ENCODE assay signal across 1 mouse cellular context in genomic region chr10:77724855-77725254, GRCm38 (mm10).
TF ChIP-seq lines count a peak whose summit lies in the region.

No protein-coding gene starts in this region.

TF ChIP-seq in CH12.LX, 34 proteins besides CTCF, POLR2A, EP300 and RAD21 (continued from another document):
- TF ChIP-seq JUND (conservative IDR thresholded peaks at IDR 0.05; ENCODE audit: low read depth, low read length) (no peak), ZNF384 (IDR thresholded peaks at IDR 0.05; ENCODE audit: low read depth, low read length) (no peak), SMC3 (IDR thresholded peaks at IDR 0.05; ENCODE audit: low read depth, low read length) (peak; percentile 30), ELF1 (IDR thresholded peaks at IDR 0.05; ENCODE audit: low read depth, low read length) (no peak), POLR2AphosphoS2 (IDR thresholded peaks at IDR 0.05; ENCODE audit: low read depth, low read length) (no peak), MXI1 (IDR thresholded peaks at IDR 0.05; ENCODE audit: low read depth, low read length) (no peak), JUN (IDR thresholded peaks at IDR 0.05; ENCODE audit: insufficient read depth, low read depth, low read length) (no peak)
